Mouse (Mus musculus): ENCODE measurements around the gene Abhd2.
A peak's percentile ranks its signal among the peaks of the same experiment; 100 is the strongest.

Gene Abhd2

DNA sequence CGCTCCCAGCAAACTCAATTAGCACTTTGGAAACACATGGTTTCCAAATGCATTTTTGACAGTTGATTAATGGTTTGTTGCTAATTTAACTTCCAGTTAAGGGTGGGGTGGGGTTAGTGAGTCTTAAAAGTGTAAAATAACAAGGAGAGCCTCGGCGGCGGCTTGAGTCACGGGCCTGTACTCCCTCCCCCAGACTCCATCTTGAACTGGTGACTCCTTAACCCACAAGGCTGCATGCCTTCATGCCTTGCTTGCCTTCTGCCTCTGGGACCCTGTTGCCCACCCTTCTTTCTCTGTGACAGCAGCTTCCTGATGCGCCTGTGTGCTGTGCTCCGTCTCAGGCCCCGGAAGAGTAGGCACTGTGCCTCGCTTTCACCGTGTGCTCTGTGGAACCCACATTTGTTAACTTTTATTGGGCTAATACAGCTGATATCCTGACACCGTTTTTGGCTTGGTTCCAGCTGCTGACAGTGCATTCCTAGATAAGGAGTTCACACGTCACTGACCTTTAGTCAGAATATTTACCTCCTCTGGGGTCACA is 40.6 kb downstream of the Abhd2 start:
- DNase-seq (ENCODE audit: low read depth, low spot score): no peak
- Histone ChIP-seq H3K36me3 (ENCODE audit: control insufficient read depth, insufficient read depth, low read length, poor library complexity, severe bottlenecking) (no peaks in the 10 kb centered on the region), H3K27me3 (ENCODE audit: control insufficient read depth, insufficient read depth, low read length, poor library complexity, severe bottlenecking) (no peaks in the 10 kb centered on the region)

GRCm38 (mm10) chr7:79314517-79314916 is 41.5 kb downstream of the Abhd2 start:
- Histone ChIP-seq H3K36me3 (ENCODE audit: control insufficient read depth, insufficient read depth, low read length, poor library complexity, severe bottlenecking) (no peaks in the 10 kb centered on the region), H3K27me3 (ENCODE audit: control insufficient read depth, insufficient read depth, low read length, poor library complexity, severe bottlenecking) (no peaks in the 10 kb centered on the region)
- peak; percentile 13 for DNase-seq (ENCODE audit: low read depth, low spot score)

- H3K36me3 ChIP-seq (ENCODE audit: control insufficient read depth, insufficient read depth, low read length, poor library complexity, severe bottlenecking): no peaks in the 10 kb centered on the region
- DNase-seq (ENCODE audit: low read depth, low spot score): no peak
- no peaks in the 10 kb centered on the region for H3K27me3 ChIP-seq (ENCODE audit: control insufficient read depth, insufficient read depth, low read length, poor library complexity, severe bottlenecking)
Measured at GRCm38 (mm10) chr7:79315149-79315548, 42.1 kb downstream of the Abhd2 start.

DNA sequence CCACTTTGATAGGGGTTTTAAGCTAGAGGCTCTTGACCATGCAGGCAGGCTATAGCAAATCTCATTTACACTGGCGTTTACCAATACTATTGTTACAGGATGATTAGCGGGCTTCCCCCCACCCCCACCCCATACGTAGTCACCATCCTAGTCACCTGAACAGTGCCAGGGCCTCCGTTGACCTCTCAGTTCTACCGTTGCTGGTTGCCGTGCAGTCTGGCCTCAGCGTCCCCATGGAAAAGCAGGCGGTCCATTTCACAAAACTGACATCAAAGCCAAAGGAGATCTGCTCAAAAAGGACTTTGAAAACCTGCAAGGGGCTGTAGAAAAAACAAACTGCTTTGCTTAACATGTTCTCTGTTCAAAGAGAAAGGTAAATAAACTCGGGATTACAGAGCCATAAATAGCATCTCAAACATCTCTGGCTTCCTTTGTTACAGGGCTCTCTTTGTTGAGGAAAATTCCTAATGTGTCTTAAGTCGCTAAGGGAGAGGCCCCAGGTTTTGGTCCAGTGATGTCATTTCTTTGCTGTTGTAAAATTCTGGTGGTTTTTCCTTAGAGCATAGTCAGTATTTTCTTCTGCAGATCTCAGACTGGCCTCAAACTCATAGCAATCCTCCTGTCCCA is 43.2 kb downstream of the Abhd2 start:
- no peak for DNase-seq (ENCODE audit: low read depth, low spot score)
- H3K36me3 ChIP-seq (ENCODE audit: control insufficient read depth, insufficient read depth, low read length, poor library complexity, severe bottlenecking): no peaks in the 10 kb centered on the region
- no peaks in the 10 kb centered on the region for H3K27me3 ChIP-seq (ENCODE audit: control insufficient read depth, insufficient read depth, low read length, poor library complexity, severe bottlenecking)

GRCm38 (mm10) chr7:79317576-79317975 is 44.6 kb downstream of the Abhd2 start:
- H3K36me3 ChIP-seq (ENCODE audit: control insufficient read depth, insufficient read depth, low read length, poor library complexity, severe bottlenecking): no peaks in the 10 kb centered on the region
- no peak for DNase-seq (ENCODE audit: low read depth, low spot score)
- H3K27me3 ChIP-seq (ENCODE audit: control insufficient read depth, insufficient read depth, low read length, poor library complexity, severe bottlenecking): no peaks in the 10 kb centered on the region

DNA sequence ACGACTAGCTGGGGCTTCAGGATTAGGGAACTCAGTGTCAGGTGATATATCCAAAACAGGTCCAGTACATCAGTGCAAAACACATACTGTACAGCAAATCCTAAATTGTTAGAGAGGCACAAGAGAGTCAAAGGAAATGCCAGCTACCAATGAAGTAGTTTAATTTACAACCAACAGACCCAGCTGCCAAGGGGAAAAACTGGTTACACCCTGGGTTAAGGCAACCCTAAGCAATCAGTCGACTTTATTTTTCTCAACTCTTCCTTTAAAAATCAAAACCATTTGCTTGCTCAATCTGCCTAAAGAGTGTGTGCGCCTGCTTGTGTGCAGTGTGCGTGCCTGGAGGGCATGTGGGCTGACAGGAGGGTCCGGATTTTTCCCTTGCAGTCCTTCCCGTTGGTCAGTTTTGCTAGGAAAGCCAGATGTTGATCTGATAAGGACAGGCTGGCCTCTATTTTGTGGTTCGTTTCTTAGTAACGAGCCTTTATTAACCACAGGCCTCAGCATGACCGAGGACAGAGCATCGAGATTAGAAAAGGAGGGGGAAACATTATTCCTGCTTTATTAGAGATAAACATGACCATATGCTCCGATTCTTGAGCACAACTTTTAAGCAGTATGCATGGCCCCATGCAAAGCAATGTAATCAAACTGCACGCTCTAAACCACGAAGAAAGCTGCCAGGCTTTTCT is 45.3 kb downstream of the Abhd2 start:
- H3K36me3 ChIP-seq (ENCODE audit: control insufficient read depth, insufficient read depth, low read length, poor library complexity, severe bottlenecking): no peaks in the 10 kb centered on the region
- no peak for DNase-seq (ENCODE audit: low read depth, low spot score)
- H3K27me3 ChIP-seq (ENCODE audit: control insufficient read depth, insufficient read depth, low read length, poor library complexity, severe bottlenecking): no peaks in the 10 kb centered on the region

GRCm38 (mm10) chr7:79323855-79324254 is 50.9 kb downstream of the Abhd2 start:
- DNase-seq (ENCODE audit: low read depth, low spot score): no peak
- Histone ChIP-seq H3K27me3 (ENCODE audit: control insufficient read depth, insufficient read depth, low read length, poor library complexity, severe bottlenecking) (no peaks in the 10 kb centered on the region), H3K36me3 (ENCODE audit: control insufficient read depth, insufficient read depth, low read length, poor library complexity, severe bottlenecking) (peaks cover 8% of the 10 kb centered on the region)

- Histone ChIP-seq H3K36me3 (ENCODE audit: control insufficient read depth, insufficient read depth, low read length, poor library complexity, severe bottlenecking) (peaks cover 8% of the 10 kb centered on the region), H3K27me3 (ENCODE audit: control insufficient read depth, insufficient read depth, low read length, poor library complexity, severe bottlenecking) (no peaks in the 10 kb centered on the region)
- no peak for DNase-seq (ENCODE audit: low read depth, low spot score)
Measured at GRCm38 (mm10) chr7:79328769-79329168, 55.8 kb downstream of the Abhd2 start.

DNA sequence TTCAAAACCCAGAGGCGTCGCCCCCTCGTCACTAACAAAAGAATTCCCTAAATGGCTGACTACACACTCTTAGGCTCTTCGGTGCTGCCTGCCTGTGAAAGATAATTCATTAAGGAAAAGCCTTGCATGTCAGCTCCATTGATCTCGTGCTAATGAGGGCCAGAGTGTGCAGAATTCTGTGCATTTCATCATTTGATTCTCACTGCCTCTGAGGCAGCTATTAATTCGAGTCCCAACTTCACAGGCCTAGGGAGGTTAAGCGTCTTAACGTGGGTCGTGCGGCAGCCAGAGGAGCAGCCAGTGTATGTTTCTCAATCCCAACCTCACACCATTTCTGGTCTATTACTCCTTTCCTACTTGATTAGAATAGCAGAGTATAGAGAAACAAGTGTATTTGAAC is 58.2 kb downstream of the Abhd2 start:
- no peak for DNase-seq (ENCODE audit: low read depth, low spot score)
- Histone ChIP-seq H3K27me3 (ENCODE audit: control insufficient read depth, insufficient read depth, low read length, poor library complexity, severe bottlenecking) (no peaks in the 10 kb centered on the region), H3K36me3 (ENCODE audit: control insufficient read depth, insufficient read depth, low read length, poor library complexity, severe bottlenecking) (peaks cover 4% of the 10 kb centered on the region; the same call in 1 of the 2 replicates)

- no peak for DNase-seq (ENCODE audit: low read depth, low spot score)
- Histone ChIP-seq H3K27me3 (ENCODE audit: control insufficient read depth, insufficient read depth, low read length, poor library complexity, severe bottlenecking) (no peaks in the 10 kb centered on the region), H3K36me3 (ENCODE audit: control insufficient read depth, insufficient read depth, low read length, poor library complexity, severe bottlenecking) (no peaks in the 10 kb centered on the region)
Measured at GRCm38 (mm10) chr7:79333419-79333818, 60.4 kb downstream of the Abhd2 start.

DNA sequence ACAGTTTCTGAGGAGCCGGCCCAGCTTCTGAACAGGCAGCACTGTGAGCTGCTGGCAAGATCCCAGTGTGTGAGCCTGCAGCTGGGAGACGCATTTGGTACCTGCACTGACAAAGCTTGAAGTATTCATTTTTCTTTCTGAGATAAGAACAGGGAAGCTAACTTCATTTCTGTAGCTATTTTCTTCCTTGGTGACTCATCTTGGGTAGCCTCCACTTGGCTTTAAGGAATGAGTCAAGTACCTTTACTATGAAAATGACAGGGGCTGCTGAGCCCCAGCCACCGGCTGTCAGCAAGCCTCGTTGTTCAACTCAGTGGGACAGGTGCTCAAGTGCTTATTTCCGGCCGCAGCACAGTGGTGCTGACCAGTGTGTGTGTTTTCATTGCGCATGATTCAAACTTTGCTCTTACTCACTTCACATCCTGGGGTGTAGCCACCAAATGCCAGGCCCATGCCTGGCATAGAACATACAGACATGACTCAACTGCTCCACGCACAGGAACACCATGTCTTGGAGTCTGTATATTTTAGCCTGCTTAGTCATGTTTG is 63.4 kb downstream of the Abhd2 start:
- H3K36me3 ChIP-seq (ENCODE audit: control insufficient read depth, insufficient read depth, low read length, poor library complexity, severe bottlenecking): no peaks in the 10 kb centered on the region
- DNase-seq (ENCODE audit: low read depth, low spot score): no peak
- no peaks in the 10 kb centered on the region for H3K27me3 ChIP-seq (ENCODE audit: control insufficient read depth, insufficient read depth, low read length, poor library complexity, severe bottlenecking)

DNA sequence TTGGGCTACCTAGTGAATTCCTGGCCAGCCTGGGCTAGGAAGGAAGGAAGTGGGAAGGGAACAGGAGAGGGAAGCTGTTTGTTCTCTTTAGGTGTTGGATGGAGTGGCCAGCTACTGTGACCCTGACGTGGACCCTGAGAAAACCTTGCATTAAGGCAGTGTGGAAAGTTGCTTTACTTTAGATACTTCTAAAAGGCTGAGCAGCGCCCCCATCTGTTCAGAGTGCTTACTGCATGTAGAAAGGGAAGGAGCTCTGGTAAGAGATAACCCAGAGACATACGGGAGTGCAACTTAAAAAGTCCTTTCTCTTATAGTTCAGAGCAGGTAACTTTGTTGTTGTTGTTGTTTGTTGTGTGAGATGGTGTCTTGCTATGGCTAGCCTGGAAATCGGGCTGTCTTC is 72.9 kb downstream of the Abhd2 start:
- peak; percentile 59 for DNase-seq (ENCODE audit: low read depth, low spot score)

DNA sequence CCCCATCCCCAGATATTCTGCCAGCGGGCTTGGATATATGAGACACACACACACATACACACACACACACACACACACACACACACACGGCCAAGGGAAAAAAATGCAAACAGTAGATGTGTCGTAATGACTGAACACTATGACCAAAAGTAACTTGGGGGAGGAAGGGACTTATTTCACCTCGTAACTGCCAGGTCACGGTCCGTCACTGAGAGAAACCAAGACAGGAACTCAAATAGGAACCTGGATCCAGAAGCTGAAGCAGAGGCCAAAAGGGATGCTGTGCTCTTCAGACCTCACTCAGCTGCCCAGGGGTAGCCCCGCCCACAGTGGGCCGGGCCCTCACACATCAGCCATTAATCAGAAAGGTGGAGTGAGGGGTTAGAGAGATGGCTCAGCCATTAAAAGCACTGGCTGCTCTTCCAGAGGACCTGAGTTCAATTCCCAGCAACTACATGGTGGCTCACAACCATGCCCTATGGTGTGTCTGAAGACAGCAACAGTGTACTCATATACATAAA is 73.6 kb downstream of the Abhd2 start:
- H3K27me3 ChIP-seq (ENCODE audit: control insufficient read depth, insufficient read depth, low read length, poor library complexity, severe bottlenecking): no peaks in the 10 kb centered on the region
- peaks cover 3% of the 10 kb centered on the region; the same call in 1 of the 2 replicates for H3K36me3 ChIP-seq (ENCODE audit: control insufficient read depth, insufficient read depth, low read length, poor library complexity, severe bottlenecking)
- DNase-seq (ENCODE audit: low read depth, low spot score): no peak

More for the DNA sequence above, 72.9 kb downstream of the Abhd2 start:
- peaks cover 3% of the 10 kb centered on the region; the same call in 1 of the 2 replicates for H3K36me3 ChIP-seq (ENCODE audit: control insufficient read depth, insufficient read depth, low read length, poor library complexity, severe bottlenecking)
- H3K27me3 ChIP-seq (ENCODE audit: control insufficient read depth, insufficient read depth, low read length, poor library complexity, severe bottlenecking): no peaks in the 10 kb centered on the region

DNA sequence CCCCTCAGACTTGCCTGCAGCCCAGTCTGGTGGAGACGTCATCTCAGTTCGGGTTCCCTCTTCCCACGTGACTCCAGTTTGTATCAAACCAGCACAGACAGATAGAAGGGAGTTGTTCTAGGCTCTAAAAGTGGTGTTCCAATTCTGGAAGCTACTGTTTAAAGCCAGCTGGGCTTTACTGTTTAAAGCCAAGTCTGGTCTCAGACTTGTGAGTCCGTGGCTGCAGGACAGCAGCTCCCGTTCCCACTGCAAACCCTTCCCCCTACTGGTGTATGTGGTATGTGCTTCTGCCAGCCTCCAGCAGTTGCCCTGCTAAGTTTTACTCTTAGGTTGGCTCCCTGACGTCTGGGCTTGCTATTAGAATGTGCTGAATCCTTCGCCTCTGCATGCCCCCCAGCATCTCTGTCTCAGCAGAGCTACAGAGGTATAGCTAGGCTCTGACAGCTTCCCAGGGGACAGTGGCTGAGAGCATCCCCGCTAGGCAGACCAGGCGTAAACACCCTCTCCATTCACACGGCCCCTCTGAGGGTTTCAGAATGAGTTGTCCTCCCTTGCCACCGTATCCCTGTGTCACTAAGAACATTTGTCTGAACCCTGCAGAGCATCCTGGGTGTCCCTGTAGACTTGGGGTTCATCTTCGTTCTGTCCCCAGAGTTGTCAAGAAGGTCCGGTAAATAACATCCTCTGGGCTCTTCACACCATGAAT is 74.3 kb downstream of the Abhd2 start:
- no peaks in the 10 kb centered on the region for H3K27me3 ChIP-seq (ENCODE audit: control insufficient read depth, insufficient read depth, low read length, poor library complexity, severe bottlenecking)
- no peak for DNase-seq (ENCODE audit: low read depth, low spot score)
- peaks cover 3% of the 10 kb centered on the region; the same call in 1 of the 2 replicates for H3K36me3 ChIP-seq (ENCODE audit: control insufficient read depth, insufficient read depth, low read length, poor library complexity, severe bottlenecking)

All from splenic B cell, adult 2 months (primary cell).